Mouse (Mus musculus) midbrain, embryonic 12.5 days (tissue): Measurements from ENCODE around the gene Prkar2b. TPM values are rescaled to one million over a fixed set of nuclear protein-coding genes. Genes with fewer than 3 reads are reported as not detected.

Experiments
- ATAC-seq: fragments of 200-750 bp; cut with Nextera tagmentation; 2 replicates; pipeline ENCODE4 v1.8.0; 2017; ENCODE audit warnings: low read depth, moderate TSS enrichment, moderate library complexity; ENCODE audit not compliant: low FRiP score
- H3K27ac ChIP-seq: fragments of 300-500 bp; sonication (generic); replicated peaks from 2 replicates; pipeline ENCODE4 v1.5.1; 2016; ENCODE audit warnings: mild to moderate bottlenecking
- H3K27me3 ChIP-seq: fragments of 300-500 bp; sonication (generic); 2 replicates; pipeline ENCODE4 v1.6.1; 2016; ENCODE audit warnings: mild to moderate bottlenecking
- H3K36me3 ChIP-seq: fragments of 300-500 bp; sonication (generic); 2 replicates; pipeline ENCODE4 v1.6.1; 2016
- H3K4me1 ChIP-seq: fragments of 300-500 bp; sonication (generic); 2 replicates; pipeline ENCODE4 v1.6.1; 2016
- H3K4me2 ChIP-seq: fragments of 300-500 bp; sonication (generic); replicated peaks from 2 replicates; pipeline ENCODE4 v1.6.1; 2016; ENCODE audit warnings: mild to moderate bottlenecking, moderate library complexity
- H3K4me3 ChIP-seq: fragments of 300-500 bp; sonication (generic); 2 replicates; pipeline ENCODE4 v1.5.1; 2016; ENCODE audit warnings: mild to moderate bottlenecking
- H3K9ac ChIP-seq: fragments of 300-500 bp; sonication (generic); replicated peaks from 2 replicates; pipeline ENCODE4 v1.6.1; 2016; ENCODE audit warnings: mild to moderate bottlenecking, moderate library complexity
- H3K9me3 ChIP-seq: fragments of 300-500 bp; sonication (generic); 2 replicates; pipeline ENCODE4 v1.6.1; 2016; ENCODE audit warnings: mild to moderate bottlenecking
- WGBS: fragments of 180-500 bp; shearing (Covaris S2); methylation state at CpG from one replicate; pipeline ENCODE4 v1.1.7; 2016; 5-methylcytosine and 5-hydroxymethylcytosine counted together
- polyA plus RNA-seq: library from polyadenylated mRNA; unstranded; fragments of >200 nt; fragmentation: Nextera tagmentation; extraction: Ambion mirVana; gene quantifications from 2 replicates; pipeline ENCODE4 v1.2.1, GENCODE M21; 2016

The Prkar2b gene
- polyA plus RNA-seq, 1 experiment from 2014 or later = 77.8 TPM

DNA sequence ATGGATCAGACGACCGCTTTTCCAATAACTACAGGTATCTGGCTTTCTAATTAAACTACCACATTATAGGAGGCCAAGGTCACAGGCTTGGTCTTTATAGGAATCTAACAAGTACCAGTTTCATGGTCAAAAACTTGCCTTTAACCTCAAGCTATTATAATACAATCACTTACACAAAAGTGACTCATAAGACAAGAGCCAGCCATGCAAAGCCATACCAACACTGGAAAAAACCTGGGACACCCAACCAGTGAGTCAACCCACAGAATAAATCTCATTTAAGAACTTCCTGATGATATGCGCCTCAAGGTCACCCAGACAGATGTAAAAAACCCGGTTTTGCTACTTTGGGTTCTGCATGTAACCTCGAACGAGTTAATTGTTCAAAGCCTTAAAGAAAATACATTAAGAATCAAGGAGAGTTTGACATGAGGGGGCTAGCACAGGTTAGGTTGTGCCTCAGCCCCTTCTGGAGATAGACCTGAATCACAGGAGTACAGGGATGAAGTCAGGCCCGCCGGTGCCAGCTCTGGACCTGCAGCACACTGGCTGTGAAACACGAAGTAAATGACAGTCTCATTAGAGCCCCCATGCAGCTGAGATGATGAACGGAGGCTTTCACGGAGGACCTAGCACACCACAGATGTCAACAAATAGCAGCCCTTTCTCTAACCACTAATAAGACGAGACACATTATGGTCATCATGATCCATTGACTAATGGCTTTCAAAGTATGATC lies 3.5 kb downstream of the Prkar2b start:
- ATAC-seq = no peak
- Histone ChIP-seq H3K4me2 (peak overlapping the region; percentile 70), H3K4me1 (peaks cover 43% of the 10 kb centered on the region), H3K27me3 (peaks cover under 1% of the 10 kb centered on the region; the same call in 1 of the 2 replicates), H3K4me3 (no peak overlapping the region), H3K9me3 (no peaks in the 10 kb centered on the region), H3K36me3 (0 out of 2 replicates have a peak, but pooled peaks cover 6% of the 10 kb centered on the region), H3K9ac (no peak overlapping the region), H3K27ac (no peak overlapping the region)
- 83% methylated on average over 12 of the region's 12 CpGs for WGBS

DNA sequence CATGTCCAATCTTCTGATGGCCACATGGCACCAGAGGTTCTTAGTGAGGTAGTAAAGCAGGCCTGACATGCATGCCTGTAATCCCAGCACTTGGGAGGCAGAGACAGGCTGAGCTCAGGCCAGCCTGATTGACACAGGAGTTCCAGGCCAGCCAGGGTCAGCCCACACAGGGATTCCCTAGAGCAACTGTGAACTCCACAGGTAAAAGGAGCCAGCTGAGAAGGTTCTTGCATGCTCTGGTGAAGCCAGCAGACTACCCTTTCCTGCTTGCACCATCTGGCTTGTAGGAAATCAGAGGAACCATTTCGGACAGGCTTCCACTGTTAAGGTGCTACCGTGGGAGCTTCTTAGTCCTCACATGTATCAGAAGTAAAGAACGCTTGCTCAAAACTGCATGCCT lies 5.3 kb downstream of the Prkar2b start:
- no peaks in the 10 kb centered on the region for H3K27me3 ChIP-seq
- no peak overlapping the region for H3K27ac ChIP-seq
- 0 out of 2 replicates have a peak, but pooled peaks cover 6% of the 10 kb centered on the region for H3K36me3 ChIP-seq
- no peak for ATAC-seq
- WGBS = 97% methylated on average over 3 of the region's 3 CpGs
- no peaks in the 10 kb centered on the region for H3K9me3 ChIP-seq
- H3K4me3 ChIP-seq = no peak overlapping the region
- no peak overlapping the region for H3K9ac ChIP-seq
- peaks cover 39% of the 10 kb centered on the region for H3K4me1 ChIP-seq
- H3K4me2 ChIP-seq = no peak overlapping the region

DNA sequence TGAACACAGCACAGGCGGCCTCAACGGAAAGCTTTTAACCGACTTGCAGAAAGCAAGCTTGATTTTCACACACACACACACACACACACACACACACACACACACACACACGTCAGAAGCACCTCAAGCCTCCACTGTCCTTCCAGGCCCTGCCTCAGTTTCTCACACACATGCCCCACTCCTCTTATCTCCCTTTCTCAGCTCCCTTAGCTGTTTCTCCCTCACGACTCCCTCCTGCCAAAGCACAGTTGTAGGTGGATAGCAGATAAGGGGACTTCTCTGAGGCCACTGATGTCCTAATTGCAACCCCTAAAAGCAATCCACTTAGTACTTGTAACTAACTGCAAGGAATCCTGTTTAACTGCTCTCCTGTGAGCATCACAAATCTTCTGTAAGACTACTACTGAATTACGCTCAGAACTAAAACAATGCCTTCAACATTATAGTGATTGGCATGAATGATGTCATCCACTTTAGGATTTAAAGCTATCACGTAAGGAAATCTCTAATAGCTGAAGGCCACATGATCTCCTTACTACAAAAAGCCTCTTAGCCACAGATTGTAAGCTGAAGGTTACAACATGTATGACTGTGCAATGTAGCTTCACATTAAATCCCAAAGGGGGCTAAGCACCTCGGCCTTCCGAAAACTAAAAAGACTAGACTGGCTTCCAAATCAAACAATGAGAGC lies 6.5 kb downstream of the Prkar2b start:
- no peak overlapping the region for H3K4me3 ChIP-seq
- no peak overlapping the region for H3K27ac ChIP-seq
- H3K4me1 ChIP-seq = peaks cover 37% of the 10 kb centered on the region
- H3K36me3 ChIP-seq = 0 out of 2 replicates have a peak, but pooled peaks cover 6% of the 10 kb centered on the region
- H3K4me2 ChIP-seq = no peak overlapping the region
- no peaks in the 10 kb centered on the region for H3K27me3 ChIP-seq
- no peak for ATAC-seq
- 75% methylated on average over 9 of the region's 9 CpGs for WGBS
- H3K9ac ChIP-seq = no peak overlapping the region
- H3K9me3 ChIP-seq = no peaks in the 10 kb centered on the region

DNA sequence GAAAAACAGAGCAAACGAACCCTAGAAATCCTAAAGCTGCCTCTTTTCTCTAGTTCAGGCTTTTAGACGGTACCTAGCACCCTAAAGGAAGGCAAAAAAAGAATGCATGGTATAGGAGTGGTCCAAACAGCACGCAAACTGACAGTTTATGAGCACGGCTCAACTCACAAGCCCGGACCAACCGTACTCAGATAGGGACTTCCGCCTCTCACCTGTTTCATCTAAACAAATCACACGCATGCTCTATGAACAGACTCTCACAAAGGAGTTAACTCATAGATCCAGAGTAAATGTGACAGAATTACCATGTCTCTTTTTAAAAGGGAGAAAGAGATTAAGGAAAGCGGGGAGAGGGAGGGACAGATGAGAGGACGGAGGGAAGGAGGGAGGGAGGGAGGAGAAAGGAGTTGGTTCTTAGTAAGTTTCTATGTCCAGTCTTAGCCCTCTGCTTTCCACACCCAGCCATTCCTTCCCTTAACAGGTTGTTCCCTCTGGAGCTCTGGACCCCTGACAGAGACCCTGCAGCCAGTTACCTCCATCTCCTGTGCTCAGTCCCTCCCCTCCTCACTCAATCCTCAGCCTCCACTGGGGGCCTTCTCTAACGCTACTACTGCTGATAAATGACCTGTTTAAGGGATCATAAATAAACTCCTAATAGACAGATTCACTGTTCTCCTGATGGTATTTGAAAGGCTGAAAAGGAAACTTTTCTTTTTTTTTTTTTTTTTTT lies 7.3 kb downstream of the Prkar2b start:
- no peak overlapping the region for H3K4me3 ChIP-seq
- no peak overlapping the region for H3K9ac ChIP-seq
- no peaks in the 10 kb centered on the region for H3K27me3 ChIP-seq
- H3K27ac ChIP-seq = no peak overlapping the region
- no peak for ATAC-seq
- 64% methylated on average over 11 of the region's 11 CpGs for whole genome bisulfite sequencing
- H3K4me1 ChIP-seq = peaks cover 31% of the 10 kb centered on the region
- H3K9me3 ChIP-seq = no peaks in the 10 kb centered on the region
- 0 out of 2 replicates have a peak, but pooled peaks cover 6% of the 10 kb centered on the region for H3K36me3 ChIP-seq
- no peak overlapping the region for H3K4me2 ChIP-seq

DNA sequence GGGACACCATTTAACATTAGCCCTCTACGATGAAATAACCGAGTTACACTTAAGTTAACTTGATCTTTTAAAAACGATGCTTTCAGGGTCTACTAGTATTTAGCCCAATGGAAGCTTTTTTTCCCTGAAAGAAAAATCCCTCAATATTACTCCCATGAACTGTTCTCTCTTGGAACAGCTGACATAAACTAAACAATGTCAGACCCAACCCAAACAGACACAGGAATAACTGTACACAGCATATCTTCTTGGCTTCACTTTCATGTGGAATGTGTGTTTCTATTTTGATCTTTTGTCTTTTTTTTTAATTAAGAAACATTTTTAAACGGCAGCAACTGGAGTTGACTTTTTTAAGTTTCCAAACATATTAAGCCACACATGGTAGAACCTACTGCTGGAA lies 8.2 kb downstream of the Prkar2b start:
- Histone ChIP-seq H3K36me3 (0 out of 2 replicates have a peak, but pooled peaks cover 6% of the 10 kb centered on the region), H3K4me3 (no peak overlapping the region), H3K4me1 (peaks cover 22% of the 10 kb centered on the region), H3K27ac (no peak overlapping the region), H3K27me3 (no peaks in the 10 kb centered on the region), H3K9me3 (no peaks in the 10 kb centered on the region), H3K9ac (no peak overlapping the region), H3K4me2 (no peak overlapping the region)
- ATAC-seq = no peak
- whole genome bisulfite sequencing = 90% methylated on average over 4 of the region's 4 CpGs

DNA sequence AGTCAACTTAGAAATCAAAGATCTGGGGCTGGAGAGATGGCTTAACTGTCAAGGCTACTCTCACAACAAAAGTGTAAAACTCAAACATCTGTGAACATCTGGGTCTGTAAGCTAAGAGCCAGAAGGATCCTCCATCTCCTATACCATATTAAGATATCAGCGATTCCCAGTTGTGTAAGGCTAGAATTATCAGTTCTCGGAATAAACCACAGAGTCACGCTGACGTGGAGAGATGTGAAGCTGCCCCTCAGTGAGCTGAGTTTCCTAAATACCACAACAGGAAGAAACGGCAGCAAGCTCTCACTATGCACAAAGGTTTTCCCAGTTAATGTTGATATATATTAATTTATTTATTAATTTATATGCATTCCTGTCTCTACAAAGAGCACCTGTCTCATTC lies 10.9 kb downstream of the Prkar2b start:
- no peak for ATAC-seq
- H3K4me2 ChIP-seq = no peak overlapping the region
- peaks cover 11% of the 10 kb centered on the region for H3K4me1 ChIP-seq
- no peak overlapping the region for H3K9ac ChIP-seq
- no peaks in the 10 kb centered on the region for H3K27me3 ChIP-seq
- H3K27ac ChIP-seq = no peak overlapping the region
- 73% methylated on average over 5 of the region's 5 CpGs for WGBS
- no peaks in the 10 kb centered on the region for H3K9me3 ChIP-seq
- no peaks in the 10 kb centered on the region for H3K36me3 ChIP-seq
- no peak overlapping the region for H3K4me3 ChIP-seq

DNA sequence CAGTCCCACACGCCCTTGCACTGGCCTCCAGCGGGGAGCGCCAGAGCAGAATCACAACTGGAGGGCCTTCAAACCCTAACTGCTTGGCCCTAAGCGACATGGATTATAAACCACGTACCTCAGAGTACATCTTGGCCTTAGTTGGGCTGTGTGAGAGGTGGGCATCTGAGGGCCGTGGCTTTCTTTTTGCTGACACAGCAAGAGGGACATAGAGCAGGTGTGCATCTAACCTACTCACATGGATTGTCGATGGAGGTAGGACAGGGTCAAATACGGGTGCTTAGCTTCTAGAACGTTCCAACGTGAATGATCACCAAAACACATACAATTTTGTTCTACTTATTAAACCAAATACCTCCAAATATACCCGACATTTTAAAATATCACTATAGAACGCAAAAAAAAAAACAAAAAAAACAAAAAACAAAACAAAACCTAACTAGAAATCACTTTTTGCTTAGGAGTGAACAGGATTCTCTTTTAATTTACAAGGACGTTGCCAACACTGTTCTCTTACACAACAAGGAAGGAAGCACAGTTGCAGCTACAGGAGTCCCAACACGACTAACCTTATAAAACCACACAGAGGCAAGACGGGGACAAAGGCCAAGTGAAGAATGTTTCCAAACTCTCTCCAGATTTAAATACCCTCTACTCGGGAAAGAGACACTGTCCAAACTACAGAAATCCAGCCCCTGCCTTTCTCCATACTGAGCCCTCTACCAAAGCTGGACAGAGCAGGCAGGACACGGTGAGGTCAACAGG lies 15.3 kb downstream of the Prkar2b start:
- no peak overlapping the region for H3K4me2 ChIP-seq
- no peaks in the 10 kb centered on the region for H3K36me3 ChIP-seq
- H3K4me1 ChIP-seq = no peaks in the 10 kb centered on the region
- no peaks in the 10 kb centered on the region for H3K9me3 ChIP-seq
- no peak overlapping the region for H3K9ac ChIP-seq
- H3K27ac ChIP-seq = no peak overlapping the region
- H3K27me3 ChIP-seq = no peaks in the 10 kb centered on the region
- WGBS = 84% methylated on average over 17 of the region's 17 CpGs
- no peak overlapping the region for H3K4me3 ChIP-seq
- no peak for ATAC-seq

DNA sequence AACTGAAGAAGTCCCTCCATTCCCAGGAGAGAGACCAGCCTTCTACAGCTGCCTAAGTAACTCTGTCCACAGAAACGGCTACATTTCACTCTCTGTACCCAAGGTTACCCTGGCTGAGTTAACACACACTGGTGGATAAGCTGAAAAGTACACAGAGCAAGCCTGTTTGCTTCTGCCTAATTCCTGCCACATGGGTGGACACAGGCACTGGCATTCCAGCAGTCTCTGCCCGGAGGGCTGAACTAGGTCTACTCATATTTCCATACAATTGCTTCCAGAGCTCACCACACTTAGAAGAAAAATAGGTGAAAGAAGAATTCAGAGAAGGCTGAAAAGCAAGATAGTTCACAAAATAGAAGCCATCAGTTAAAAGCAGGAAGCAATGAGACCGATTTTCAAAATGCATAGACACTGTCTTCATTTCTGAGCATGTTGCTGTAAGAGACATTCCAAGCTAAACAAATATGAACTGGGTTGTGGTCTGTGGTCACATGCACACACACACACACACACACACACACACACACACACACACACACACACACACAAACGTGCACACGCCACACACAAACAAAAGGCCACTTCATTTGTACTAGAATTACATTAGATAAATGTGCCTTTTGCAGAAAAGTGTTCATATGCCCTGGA lies 16.5 kb downstream of the Prkar2b start:
- Histone ChIP-seq H3K9me3 (no peaks in the 10 kb centered on the region), H3K4me3 (no peak overlapping the region), H3K27ac (no peak overlapping the region), H3K27me3 (no peaks in the 10 kb centered on the region), H3K4me1 (no peaks in the 10 kb centered on the region), H3K36me3 (no peaks in the 10 kb centered on the region), H3K9ac (no peak overlapping the region), H3K4me2 (no peak overlapping the region)
- 0 out of 2 replicates have a peak, but pooled peaks have one; percentile 23 for ATAC-seq
- 60% methylated on average over 5 of the region's 5 CpGs for WGBS

DNA sequence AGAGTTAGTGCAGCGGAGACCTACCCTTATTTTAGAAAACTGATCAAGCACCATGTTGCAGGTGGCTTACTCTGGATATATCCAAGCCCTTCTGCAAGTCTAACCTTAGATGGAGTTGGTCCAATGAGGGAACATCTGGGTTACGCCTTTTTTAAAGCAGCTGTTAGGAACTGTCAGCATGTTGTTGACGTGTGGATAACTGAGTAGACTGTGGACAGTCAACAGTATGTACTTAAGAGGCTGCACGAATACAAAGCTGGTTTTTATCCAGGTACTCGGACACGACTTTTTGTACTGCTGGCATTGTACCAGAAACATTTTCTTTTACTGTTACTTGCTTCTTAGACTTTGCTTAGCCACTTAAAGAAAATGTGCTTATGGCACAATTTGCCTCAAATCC lies 27.6 kb downstream of the Prkar2b start:
- Histone ChIP-seq H3K9me3 (no peaks in the 10 kb centered on the region), H3K36me3 (no peaks in the 10 kb centered on the region), H3K4me3 (no peak overlapping the region), H3K9ac (no peak overlapping the region), H3K4me2 (no peak overlapping the region), H3K27me3 (no peaks in the 10 kb centered on the region), H3K4me1 (no peaks in the 10 kb centered on the region), H3K27ac (no peak overlapping the region)
- no peak for ATAC-seq
- WGBS = 94% methylated on average over 6 of the region's 6 CpGs

DNA sequence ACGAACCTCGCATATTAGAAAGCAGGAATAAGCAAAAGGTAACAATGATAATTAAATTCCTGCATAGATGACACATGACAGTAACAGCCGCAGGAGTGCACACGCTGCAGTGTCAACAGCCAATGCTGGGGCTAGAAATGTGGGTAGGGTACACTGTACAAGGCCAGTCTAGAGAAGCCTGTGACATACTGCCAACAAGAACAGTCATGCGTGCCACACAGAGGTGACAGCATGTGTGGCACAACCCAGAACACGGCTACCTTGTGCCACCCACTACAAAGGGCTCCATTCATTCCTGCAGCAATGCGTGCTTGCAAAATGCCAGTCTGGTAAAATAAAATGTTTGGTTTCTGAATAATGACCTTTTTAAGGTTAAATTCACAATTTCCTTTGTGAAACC lies 28.2 kb downstream of the Prkar2b start:
- Histone ChIP-seq H3K4me3 (no peak overlapping the region), H3K27me3 (no peaks in the 10 kb centered on the region), H3K27ac (no peak overlapping the region), H3K36me3 (no peaks in the 10 kb centered on the region), H3K9me3 (no peaks in the 10 kb centered on the region), H3K9ac (no peak overlapping the region), H3K4me2 (no peak overlapping the region), H3K4me1 (no peaks in the 10 kb centered on the region)
- WGBS = 94% methylated on average over 7 of the region's 7 CpGs
- ATAC-seq = no peak

DNA sequence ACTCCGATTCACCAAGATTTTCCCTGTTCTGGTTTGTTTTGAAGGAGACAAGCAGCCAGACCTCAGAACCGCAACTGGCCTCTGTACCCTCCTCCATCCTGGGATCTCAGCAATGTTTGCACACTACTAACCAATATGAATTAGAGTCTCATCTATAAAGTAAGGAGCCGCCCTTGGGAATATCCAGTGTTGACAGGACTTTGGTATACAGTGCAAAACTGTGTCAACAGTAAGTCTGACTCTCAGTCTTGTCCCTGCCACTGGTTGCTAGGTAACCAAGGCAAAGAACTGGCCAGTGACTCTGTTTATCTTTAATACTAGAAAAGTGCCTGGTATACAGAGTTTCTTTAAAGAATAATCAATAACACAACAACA lies 42.7 kb downstream of the Prkar2b start:
- Histone ChIP-seq H3K4me1 (peaks cover 6% of the 10 kb centered on the region; the same call in 1 of the 2 replicates), H3K9ac (no peak overlapping the region), H3K4me2 (no peak overlapping the region), H3K27ac (no peak overlapping the region), H3K27me3 (no peaks in the 10 kb centered on the region), H3K4me3 (no peak overlapping the region), H3K9me3 (no peaks in the 10 kb centered on the region), H3K36me3 (no peaks in the 10 kb centered on the region)
- no peak for ATAC-seq
- 74% methylated on average over 3 of the region's 3 CpGs for WGBS
